Mouse (Mus musculus): ENCODE measurements around the gene Pigt. TPM values are rescaled to one million over a fixed set of nuclear protein-coding genes. Genes with fewer than 3 reads are reported as not detected.

The Pigt gene
- polyA plus RNA-seq, 1 experiment, result 118 TPM

DNA sequence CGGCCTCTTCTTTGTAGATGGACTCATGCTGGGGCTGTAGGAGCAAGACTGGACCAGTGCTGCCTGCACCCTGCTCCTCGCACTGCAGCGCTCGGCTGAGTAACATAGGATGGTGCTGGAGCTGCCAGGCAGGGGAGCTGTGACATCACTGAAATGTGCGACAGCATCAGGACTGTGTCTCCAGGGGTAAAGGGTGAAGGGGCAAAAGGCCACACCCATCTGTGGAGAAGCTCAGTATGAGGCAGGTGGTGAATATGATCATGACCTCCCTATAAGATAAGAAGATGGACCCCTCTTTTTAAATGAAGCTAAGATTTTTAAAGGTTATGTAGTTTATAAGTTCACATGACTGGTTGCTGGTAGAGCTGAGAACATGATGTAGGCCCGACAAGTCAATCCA is 23.7 kb upstream of the Pigt start, which contains the start of gene Trp53tg5:
Gene Trp53tg5, minus strand, starts transcription at position 101 of the 400 bp plus-strand sequence.
- no peak for DNase-seq (ENCODE audit: low read depth, low spot score)
- WGBS, result 87% methylated on average over 6 of the region's 6 CpGs

- WGBS, result 3% methylated on average over 26 of the region's 26 CpGs
- no peak for DNase-seq (ENCODE audit: low read depth, low spot score)
These were observed 11.6 kb upstream of the Pigt start, which contains the start of gene Dbndd2 for GRCm38 (mm10) chr2:164485681-164486257. TSS of gene Dbndd2 (plus strand) at chr2:164486106.

- under 1% methylated on average over 88 of the region's 90 CpGs for WGBS
These were observed 10.8 kb upstream of the Pigt start for GRCm38 (mm10) chr2:164486258-164487114.

GRCm38 (mm10) chr2:164487115-164487527 is 10.2 kb upstream of the Pigt start:
- WGBS, result 5% methylated on average over 11 of the region's 11 CpGs
- no peak for DNase-seq (ENCODE audit: low read depth, low spot score)

More at GRCm38 (mm10) chr2:164486258-164487114, 10.8 kb upstream of the Pigt start:
- DNase-seq (ENCODE audit: low read depth, low spot score), result no peak

DNA sequence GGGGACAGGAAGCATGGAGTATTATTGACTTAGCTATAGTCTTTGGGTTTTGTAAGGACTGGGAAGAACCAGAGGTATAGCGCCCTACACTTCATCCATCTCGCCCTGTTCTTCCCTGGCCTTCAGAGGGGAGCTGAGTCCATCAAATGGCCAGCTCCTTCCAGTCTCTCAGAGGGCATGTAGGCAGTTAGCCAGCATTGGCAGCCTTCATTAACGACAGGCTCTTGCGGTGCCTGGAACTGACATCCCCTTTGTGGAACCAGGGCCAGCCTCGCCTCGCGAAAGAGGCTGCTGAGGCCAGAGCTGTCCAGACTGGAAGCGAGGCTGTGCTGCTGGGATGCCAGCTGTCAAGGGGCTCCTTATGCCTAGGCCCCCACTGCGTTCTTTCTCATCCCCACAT is 9.5 kb upstream of the Pigt start:
- WGBS, result 76% methylated on average over 9 of the region's 9 CpGs
- no peak for DNase-seq (ENCODE audit: low read depth, low spot score)

DNA sequence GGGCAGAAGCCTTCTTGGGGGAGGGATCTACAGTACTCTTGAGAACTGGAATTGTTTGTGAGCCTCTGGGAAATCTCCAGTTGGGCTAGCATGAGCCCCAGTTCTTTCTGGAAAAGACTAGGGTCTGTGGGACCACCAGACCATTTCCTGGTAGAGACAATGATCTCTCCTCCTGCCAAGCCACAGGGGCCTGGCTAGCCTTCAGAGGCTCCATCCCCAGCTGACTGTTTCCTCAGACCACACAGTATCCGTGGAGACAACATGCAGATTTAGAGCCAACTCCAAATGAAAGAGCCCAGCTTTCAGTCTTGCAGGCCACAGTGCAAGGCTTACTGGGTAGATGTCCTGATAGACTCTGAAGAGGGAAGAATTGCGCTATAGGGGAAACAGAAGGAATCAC is 3.2 kb upstream of the Pigt start:
- WGBS, result 59% methylated on average over 2 of the region's 2 CpGs

DNA sequence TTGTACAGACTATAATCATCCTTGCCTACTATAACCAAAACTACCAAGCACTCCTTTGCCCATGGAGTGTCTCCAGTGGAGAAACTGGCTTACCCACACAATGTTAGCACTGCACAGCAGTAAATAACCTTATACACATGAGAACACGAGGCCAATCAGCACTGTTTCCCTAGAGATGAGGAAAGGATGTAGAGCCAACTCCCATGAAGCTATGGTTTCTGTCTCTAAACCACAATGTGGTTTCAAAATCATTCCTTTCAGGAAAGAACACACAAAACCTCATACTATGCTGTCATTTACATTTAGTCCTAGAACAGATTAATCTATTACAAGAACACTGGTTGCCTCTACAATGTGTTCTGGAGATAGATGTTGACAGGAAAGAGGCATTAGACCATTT is 989 bp upstream of the Pigt start:
- no peak for DNase-seq (ENCODE audit: low read depth, low spot score)
- WGBS, result 24% methylated on average over 1 of the region's 1 CpGs

More for the DNA sequence above, 3.2 kb upstream of the Pigt start:
- DNase-seq (ENCODE audit: low read depth, low spot score), result no peak

DNA sequence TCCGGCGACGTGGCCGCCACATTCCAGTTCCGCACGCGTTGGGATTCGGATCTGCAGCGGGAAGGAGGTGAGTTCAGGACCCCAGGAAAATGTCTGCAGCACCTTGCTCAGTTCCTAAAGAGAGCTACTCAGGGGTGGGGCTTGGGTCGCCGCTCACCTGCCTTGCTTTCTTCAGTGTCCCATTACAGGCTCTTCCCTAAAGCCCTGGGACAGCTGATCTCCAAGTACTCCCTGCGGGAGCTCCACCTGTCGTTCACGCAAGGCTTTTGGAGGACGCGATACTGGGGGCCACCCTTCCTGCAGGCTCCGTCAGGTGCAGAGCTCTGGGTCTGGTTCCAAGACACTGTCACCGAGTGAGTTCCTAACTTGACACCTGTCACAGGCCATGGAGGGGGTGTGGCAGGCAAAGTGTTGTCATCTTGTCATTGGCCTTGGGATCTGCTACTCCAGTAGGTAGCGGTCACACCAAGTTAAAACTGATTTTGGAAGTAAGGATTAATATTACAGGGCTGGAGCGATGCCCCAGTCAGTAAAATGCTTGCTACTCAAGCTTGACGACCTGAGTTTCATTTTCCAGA is 460 bp downstream of the Pigt start:
- 3% methylated on average over 21 of the region's 21 CpGs for WGBS
- no peak for DNase-seq (ENCODE audit: low read depth, low spot score)

GRCm38 (mm10) chr2:164499317-164499716 is 2.0 kb downstream of the Pigt start:
- DNase-seq (ENCODE audit: low read depth, low spot score), result no peak
- 75% methylated on average over 5 of the region's 5 CpGs for WGBS

GRCm38 (mm10) chr2:164500511-164500910 is 3.2 kb downstream of the Pigt start:
- 47% methylated on average over 7 of the region's 7 CpGs for WGBS
- DNase-seq (ENCODE audit: low read depth, low spot score), result no peak

DNA sequence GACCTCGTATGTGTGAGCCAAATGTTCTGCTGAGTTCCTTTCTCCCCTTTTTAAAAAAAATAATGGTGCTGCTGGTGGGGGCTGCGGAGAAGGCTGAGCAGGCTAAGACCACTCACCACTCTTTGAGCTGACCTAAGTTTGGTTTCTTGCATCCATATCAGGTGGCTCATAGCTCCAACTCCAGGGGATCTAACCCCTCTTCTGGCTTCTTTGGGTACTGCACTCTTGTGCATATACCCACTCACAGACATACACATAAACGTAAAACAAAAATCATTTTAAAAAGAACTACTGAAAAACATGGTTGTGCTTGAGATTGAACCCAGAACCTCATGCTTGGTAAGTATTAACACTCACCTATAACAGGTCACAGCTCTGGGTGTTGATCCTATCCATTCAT is 7.6 kb downstream of the Pigt start:
- DNase-seq (ENCODE audit: low read depth, low spot score), result no peak
- 97% methylated on average over 3 of the region's 3 CpGs for WGBS

GRCm38 (mm10) chr2:164505619-164506347 is 8.5 kb downstream of the Pigt start:
- 80% methylated on average over 4 of the region's 4 CpGs for WGBS
- DNase-seq (ENCODE audit: low read depth, low spot score), result no peak

DNA sequence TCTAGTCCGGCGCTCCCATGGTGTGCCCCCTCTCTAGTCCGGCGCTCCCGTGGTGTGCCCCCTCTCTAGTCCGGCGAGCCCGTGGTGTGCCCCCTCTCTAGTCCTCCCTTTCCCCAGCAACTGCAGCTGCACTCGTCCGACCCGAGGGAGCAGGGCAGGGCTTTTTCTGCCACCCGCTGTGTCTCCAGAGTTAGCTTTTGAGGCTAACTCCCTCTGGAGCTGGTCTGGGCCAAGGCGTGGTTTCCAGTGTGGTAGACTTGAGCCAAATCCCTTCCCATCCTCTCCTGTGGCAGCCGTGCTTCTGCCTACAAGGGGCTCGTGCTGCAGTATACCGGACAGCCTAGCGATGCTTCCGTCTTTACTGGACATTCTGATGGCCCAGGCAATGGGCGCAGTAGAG is 10.5 kb downstream of the Pigt start:
- WGBS, result 90% methylated on average over 19 of the region's 19 CpGs
- no peak for DNase-seq (ENCODE audit: low read depth, low spot score)

DNA sequence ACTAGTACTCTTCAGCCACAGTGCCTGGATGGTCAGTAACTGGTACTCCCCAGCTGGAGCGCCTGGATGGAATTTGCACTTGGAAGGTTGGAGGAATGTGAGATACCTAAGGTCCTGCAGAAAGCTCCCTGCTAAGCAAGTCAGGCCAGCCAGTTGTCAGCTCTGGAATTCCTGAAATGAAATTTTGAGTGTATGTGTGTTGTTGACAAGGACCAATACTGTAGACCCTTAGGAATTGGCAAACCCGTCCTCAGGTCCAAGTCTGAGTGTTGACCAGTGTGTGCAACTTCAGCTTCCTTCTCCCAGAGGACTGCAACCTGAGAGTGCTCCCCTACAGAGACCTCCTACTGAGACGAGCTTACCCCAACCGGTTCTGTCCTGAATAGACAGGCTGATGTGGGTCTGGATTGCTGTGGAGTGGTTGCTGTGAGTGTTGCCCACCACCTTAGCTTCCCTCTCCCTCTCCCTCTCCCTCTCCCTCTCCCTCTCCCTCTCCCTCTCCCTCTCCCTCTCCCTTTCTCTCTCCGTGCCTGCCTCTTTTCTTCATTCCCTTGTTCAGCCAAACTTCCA is 13.4 kb downstream of the Pigt start:
- 59% methylated on average over 5 of the region's 5 CpGs for WGBS
- DNase-seq (ENCODE audit: low read depth, low spot score), result no peak

- WGBS, result 56% methylated on average over 14 of the region's 14 CpGs
- no peak for DNase-seq (ENCODE audit: low read depth, low spot score)
These were observed 15.0 kb downstream of the Pigt start for GRCm38 (mm10) chr2:164512121-164512909.

DNA sequence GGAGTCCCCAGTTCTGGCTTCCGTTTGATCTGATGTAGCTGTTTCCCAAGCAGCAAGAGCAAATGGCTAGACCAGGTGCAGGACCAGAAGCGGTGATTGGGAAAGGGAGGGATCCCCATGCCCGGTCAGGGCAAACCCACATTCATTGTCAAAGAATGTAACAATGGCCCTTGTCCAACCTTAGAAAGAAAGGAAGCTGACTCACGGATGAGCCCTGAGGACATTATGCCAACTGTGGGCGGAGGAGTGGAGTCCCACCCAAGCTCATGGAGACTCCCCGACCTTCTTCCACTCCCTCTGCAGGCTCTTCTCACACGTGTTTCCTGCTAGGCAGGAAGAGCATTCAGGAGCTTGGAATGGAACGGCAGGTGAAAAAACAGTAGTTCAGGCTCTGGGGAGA is 16.1 kb downstream of the Pigt start:
- no peak for DNase-seq (ENCODE audit: low read depth, low spot score)
- WGBS, result 29% methylated on average over 8 of the region's 8 CpGs

GRCm38 (mm10) chr2:164514916-164515315 is 17.6 kb downstream of the Pigt start:
- DNase-seq (ENCODE audit: low read depth, low spot score), result no peak
- WGBS, result 38% methylated on average over 3 of the region's 3 CpGs

GRCm38 (mm10) chr2:164515897-164516296 is 18.6 kb downstream of the Pigt start:
- 68% methylated on average over 9 of the region's 9 CpGs for WGBS

DNA sequence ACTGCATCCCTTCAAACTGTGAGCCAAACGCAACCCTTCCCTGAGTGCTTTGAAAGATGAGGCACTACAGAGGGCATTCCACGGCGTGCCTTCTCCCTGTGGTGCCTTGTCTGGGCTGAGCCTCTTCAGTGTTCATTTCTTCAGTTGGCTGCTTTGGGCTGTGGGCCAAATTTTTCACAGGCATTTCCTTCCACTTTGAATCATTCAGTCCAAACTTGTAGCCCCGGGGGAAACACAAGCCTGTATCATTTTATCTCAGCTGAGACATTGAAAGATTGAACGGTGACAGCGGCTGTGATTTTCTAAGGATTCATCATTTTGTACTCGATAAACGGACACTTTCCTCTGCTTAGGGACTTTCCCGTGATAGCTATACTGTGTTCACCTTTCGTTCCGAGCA is 19.3 kb downstream of the Pigt start:
- WGBS, result 84% methylated on average over 11 of the region's 11 CpGs
- no peak for DNase-seq (ENCODE audit: low read depth, low spot score)

More at GRCm38 (mm10) chr2:164515897-164516296, 18.6 kb downstream of the Pigt start:
- DNase-seq (ENCODE audit: low read depth, low spot score), result no peak

All from large intestine, adult 2 months (tissue).